Mouse (Mus musculus) neural tube, embryonic 10.5 days (tissue): ENCODE data around the gene Depdc5.
"Not testable (repeated sequence)": the region's sequence is repeated elsewhere in the genome, so short reads cannot be mapped to it uniquely, and the experiment has no call there.

Experiments
- DNase-seq: peaks from one replicate; pipeline ENCODE4 v3.0.0-alpha.2; 2017; ENCODE audit warnings: low spot score; ENCODE audit errors: extremely low spot score

The Depdc5 gene

DNA sequence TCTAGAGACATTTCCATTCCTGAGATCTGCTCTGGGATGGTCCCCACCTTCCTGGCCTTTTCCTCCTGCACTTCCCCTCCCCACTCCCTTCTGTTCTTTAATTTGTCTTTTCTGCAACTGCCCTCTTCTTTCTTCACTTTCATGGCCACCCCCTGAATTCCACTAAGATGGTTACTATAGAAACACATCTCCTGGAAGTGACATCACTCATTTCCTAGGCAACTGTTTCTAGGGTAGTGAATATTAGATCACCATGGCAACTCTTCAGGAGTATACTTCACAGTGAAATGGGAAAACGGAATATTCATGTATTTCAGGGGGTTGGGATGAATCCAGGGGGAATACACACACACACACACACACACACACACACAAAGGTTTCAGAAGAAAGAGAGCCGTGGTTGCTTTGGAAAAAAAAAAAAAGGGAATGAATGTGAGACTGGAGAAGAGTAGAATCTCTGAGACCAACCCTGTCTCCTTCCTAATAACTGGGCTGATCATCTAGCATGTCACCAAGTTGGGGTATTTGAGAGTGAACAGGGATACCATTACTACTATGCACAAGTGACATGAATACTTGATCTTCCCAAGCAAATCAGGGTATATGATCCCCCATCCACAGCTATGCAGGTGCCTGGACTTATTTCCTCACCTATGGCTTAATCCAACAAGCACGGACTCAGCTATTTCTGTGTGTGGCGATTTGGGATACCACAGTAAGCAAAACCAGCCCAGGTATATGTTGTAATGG is 167.1 kb downstream of the Depdc5 start:
- no peak for DNase-seq

DNA sequence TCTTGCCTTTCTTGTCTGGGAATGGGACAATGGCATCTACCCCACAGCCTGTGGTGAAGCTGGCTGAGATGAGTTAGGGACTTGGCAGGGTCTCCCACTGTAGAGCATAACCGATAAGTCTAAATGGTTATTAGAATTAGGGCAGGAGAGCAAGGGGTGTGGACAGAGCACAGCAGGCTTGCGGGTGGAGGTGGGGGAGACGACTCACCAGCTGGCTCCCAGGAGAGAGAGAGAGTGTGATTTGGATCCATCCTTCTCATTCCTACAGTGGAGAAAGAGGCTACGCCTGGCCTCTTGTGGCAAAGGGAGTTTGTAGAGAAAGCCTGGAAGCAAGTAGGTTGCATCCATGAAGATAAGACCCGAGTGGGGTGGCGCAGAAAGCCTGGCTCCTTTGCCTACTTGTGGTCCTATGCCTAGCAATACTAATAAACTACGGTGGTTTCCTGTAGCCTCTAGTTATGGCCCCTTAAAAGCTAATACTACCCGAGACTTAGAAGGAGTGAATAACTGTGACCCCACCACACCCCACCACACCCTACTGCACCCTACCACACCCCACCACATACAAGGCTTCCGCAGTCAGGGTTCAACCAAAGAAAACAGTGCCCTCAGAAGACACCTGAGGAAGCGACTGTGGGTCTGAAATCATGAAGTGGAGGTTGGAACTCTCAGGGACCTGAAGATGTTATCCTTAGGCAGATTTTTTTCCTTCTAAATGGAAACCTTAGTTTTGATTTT is 168.7 kb downstream of the Depdc5 start:
- no peak for DNase-seq

DNA sequence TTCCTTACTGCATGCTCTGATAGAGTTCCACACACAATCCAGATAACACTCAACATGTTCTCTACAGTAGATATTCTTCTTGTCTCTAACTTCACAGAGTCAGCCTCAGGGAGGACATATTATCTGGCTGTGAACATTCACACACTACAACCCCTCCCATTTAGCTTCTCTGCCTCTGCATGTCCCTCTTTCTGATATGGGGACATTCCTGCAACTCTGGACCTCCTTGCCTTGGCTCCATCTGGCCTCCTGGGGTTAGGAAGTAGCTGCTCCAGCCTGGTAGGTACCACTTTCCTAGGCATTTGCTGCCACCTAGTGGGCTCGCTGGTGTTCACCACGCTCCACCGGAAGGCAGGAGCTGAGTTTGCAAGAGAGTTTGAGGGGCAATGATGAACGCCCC is 169.6 kb downstream of the Depdc5 start:
- DNase-seq = peak; percentile 90

- DNase-seq = not testable (repeated sequence)
Measured at GRCm38 (mm10) chr5:33033633-33034032, 170.1 kb downstream of the Depdc5 start.

DNA sequence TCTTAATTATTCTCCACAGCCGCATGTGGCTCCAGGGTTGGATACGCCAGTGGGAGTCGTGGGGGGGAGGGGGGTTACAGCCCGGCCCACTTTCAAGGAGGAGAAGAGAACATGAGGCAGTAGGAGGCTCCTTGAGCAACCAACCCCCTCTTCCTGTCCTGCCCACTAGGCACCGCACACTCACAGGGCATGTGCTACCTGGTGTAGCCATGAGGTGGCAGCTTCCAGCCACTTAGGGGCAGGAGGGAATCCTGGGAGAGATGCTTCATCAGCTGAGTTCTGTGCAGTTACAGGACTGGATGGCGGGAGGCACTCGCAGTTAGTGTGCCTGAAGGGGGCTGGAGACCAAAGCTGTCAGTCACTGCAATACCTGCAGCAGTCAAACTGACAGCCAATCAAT is 170.6 kb downstream of the Depdc5 start:
- no peak for DNase-seq

DNA sequence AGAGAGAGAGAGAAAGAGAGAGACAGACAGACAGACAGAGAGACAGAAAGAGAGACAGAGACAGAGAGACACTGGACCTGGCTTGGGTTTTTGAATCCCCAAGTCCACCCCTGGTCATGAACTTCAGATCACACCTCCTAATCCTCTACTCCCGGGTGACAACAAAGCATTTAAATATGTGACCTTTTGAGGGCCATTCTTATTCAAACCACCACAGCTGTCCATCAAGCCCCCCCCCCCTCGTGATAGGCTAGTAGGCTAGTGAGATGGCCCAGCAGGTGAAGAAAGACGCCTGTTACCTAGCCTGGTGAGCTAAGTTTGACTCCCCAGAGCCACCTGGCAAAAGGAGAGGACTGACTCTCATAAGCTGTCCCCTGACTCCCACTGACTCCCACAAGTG is 171.4 kb downstream of the Depdc5 start:
- no peak for DNase-seq

- no peak for DNase-seq
Measured at GRCm38 (mm10) chr5:33038656-33039509, 175.4 kb downstream of the Depdc5 start.

- peak; percentile 71 for DNase-seq
Measured at GRCm38 (mm10) chr5:33039510-33039911, 176.0 kb downstream of the Depdc5 start.

DNA sequence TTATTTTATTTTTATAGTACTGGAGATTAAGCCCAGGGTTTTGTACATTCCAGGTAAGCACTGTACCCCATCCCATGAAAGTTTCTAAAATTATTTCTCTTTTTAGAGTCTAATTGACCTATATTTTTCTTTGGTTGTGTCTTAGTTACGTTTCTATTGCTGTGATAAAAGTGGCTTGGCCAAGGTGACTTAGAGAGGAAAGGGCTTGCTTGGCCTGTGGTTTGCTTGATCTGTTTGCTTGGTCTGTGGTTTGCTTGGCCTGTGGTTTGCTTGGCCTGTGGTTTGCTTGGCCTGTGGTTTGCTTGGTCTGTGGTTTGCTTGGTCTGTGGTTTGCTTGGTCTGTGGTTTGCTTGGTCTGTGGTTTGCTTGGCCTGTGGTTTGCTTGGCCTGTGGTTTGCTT is 177.2 kb downstream of the Depdc5 start:
- DNase-seq = not testable (repeated sequence)

DNA sequence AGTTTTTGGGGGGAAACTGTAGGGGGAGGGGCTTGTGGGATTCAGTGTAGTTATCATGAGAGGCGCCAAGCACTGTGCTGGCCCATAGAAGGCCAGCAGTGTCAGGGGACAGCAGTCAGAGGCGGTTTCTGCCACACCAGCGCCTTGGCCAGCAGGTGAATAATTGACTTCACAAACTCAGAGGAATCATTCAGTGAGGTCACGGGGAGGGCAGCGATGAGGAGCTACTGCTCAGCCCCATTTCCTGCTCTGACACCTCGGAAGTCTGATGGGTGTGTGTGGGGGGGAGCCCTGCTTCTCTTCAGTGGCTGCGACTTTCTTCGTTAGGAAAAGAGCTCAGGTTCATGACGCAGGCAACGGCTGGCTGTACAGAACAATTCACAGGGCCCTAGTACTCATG is 179.9 kb downstream of the Depdc5 start:
- no peak for DNase-seq
